Mouse (Mus musculus): ENCODE results near the gene Psma5.
A peak's percentile ranks its signal among the peaks of the same experiment; 100 is the strongest.
"Not testable (repeated sequence)": the region's sequence is repeated elsewhere in the genome, so short reads cannot be mapped to it uniquely, and the experiment has no call there.

Psma5 gene

DNA sequence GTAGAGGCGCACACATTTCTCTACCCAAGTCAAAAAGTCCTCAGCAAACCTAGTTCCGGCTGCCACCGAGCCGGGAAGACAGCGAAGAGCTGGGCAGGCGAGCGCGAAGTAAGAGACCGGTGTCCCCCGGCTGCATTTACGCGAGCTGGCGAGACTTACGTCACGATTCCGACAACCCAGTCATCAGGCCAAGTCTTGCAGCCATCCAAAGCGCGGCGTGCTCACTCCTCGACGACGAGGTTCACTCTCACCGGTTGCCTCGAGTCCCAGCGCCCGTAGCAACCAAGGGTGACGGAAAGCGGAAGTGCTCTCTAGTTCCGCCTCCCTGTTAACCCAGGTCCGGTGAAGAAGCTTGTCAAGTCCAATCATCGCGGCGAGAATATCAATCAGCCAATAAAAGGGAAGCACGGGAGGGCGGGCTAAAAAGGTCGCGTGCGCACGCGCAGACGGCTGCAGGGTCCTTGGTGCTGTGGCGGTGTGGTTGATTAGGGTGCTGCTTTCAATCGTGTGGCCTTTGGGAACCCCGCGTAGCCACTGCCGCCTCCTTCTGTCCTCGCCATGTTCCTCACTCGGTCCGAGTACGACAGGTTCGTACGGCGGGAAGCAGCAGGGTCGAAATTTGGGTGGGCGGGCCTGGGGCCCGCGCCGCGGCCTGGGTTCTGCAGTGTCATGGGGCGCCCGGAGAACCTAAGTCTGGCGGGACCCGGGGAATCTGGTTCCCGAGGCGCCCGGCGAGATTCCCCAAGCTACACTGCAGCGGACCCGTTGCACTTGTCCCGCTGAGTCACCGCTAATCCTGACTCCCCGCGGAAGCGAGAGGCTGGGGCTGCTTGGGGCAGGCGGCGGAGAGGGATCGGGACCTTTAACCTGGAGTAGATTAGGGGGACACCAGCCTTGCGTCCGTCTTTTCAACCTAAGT is at the start of gene Psma5:
Gene Psma5, plus strand, starts transcription at position 208 of the 919 bp plus-strand sequence.
- DNase-seq: peak; percentile 98

DNA sequence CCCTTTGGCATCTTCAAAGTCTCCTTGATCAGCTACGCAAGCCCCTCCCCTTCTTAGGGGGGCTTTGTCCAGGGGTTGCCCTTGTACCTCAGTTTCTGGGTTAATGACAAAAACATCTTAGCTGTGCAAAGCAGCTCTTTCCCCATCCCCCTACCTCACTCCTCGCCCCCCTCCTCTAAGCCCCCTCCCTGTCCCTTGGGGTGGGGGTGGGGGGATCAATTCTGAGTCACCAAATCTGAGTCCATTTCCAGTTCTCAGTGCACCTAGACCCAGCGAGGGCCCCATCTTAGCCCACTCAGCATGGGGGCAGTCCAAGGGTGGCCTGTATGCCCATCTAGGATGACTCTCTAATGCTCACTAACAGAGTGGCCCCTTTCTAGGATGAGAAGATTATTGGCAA is 47.7 kb upstream of the Psma5 start:
- DNase-seq: no peak

- DNase-seq: no peak
Observed at GRCm38 (mm10) chr3:108209536-108209935, 47.2 kb upstream of the Psma5 start.

- peak; percentile 95 for DNase-seq
Observed at GRCm38 (mm10) chr3:108209946-108210770, 46.6 kb upstream of the Psma5 start.

DNA sequence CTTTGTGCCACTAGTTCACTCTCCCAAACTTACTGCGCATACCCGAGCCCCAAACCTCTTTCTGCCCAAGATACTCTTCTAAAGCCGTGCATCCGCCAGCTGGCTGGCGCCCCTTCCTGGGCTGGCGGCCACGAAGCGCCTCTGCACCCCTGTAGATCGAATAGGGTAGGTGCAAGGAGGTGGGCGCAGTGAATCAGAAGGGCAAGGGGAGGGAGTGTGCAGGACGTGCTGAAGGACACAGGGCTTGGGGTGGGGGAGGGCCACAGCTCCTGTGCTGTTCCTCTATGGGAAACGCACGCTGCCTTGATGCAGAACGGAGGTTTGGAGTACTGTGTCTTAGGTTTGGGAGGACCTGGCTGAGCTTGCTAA is 46.0 kb upstream of the Psma5 start, which contains the start of gene Atxn7l2:
Gene Atxn7l2, minus strand, starts transcription at position 164 of the 369 bp plus-strand sequence.
- no peak for DNase-seq

DNA sequence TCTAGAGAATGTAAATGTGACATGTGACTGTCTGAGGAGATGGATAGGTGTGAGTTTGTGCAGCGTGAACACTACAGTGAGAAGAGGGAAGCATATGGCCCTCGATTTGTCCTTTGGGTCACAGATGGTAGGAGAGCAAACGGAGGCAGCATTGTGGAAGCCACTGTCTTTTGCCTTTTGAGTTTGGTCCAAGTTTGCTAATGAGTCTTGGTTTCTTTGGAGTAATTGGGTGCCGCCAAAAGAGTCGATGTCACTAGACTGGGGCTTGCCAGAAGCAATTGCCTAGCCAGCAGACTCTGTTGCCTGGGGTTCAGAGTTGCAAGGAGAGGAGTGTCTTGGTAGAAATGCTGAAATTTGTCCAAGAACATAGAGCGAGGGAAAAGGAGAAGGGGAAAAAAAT is 44.9 kb upstream of the Psma5 start:
- no peak for DNase-seq

DNA sequence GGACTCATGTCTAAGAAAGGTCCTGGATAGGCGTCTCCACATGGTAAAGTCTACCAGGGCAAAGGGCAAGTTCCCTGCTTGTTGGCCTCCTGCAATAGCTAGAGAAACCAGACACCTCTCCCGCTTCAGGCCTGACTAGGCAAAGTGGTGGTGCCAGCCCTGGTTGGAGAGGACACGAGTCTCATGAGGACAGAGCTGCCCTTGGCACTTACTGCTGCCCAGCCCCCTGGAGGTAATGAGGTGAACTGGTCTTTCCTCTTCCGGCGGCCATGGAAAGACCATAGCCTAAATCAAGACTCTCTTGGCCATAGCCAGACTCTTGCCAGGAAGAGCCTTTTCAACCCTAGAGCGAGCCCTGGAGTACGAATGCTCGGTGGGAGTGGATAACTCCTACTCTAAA is 44.3 kb upstream of the Psma5 start:
- peak; percentile 75 for DNase-seq

DNA sequence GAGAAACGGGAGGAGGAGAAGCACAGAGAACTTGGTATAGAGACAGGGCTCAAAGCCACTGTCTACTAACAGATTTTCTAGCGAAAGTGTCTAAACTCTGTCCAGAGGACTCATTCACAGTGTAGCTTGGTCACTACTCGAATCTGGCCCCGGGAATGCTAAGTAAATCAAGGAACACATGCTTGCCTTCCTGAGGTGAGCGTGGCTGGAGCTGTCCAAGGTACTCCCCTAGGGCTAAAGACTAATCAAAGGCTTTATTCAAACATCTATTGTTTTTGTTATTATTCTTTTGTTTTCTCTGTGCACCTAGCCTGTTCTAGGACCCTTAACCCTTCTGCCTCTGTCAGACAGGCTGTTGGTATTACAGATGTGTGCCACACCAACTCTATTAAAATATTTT is 42.0 kb upstream of the Psma5 start:
- DNase-seq: no peak

- no peak for DNase-seq
Observed at GRCm38 (mm10) chr3:108220661-108221060, 36.1 kb upstream of the Psma5 start.

- peak; percentile 90 for DNase-seq
Observed at GRCm38 (mm10) chr3:108225711-108226557, 30.8 kb upstream of the Psma5 start.

GRCm38 (mm10) chr3:108226558-108227350 is 30.0 kb upstream of the Psma5 start, which contains the start of gene Sypl2:
TSS of gene Sypl2 (minus strand) at chr3:108226648.
- DNase-seq: peak; percentile 88

GRCm38 (mm10) chr3:108227521-108227920 is 29.2 kb upstream of the Psma5 start:
- peak; percentile 61 for DNase-seq

GRCm38 (mm10) chr3:108231646-108232045 is 25.1 kb upstream of the Psma5 start:
- DNase-seq: peak; percentile 65

DNA sequence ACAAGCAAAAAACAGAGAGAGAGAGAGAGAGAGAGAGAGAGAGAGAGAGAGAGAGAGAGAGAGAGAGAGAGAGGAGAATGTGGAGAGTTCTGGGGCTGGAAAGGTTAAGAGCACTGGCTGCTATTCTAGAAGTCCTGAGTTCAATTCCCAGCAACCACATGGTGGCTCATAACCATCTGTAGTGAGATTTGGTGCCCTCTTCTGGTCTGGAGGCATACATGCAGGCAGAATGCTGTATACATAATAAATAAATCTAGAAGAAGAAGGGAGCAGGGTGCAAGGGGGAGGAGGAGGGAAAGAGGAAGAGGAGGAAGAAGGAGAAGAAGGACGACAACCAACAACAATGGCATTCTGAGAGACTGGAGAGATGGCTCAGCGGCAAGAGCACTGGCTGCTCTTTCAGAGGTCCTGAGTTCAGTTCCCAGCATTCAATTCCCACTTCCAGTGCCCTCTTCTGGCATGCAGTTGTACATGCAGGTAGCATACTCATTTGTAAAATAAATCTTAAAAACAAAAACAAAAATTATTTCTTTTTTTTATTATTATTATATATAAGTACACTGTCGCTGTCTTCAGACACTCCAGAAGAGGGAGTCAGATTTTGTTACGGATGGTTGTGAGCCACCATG is 19.1 kb upstream of the Psma5 start:
- DNase-seq: not testable (repeated sequence)

DNA sequence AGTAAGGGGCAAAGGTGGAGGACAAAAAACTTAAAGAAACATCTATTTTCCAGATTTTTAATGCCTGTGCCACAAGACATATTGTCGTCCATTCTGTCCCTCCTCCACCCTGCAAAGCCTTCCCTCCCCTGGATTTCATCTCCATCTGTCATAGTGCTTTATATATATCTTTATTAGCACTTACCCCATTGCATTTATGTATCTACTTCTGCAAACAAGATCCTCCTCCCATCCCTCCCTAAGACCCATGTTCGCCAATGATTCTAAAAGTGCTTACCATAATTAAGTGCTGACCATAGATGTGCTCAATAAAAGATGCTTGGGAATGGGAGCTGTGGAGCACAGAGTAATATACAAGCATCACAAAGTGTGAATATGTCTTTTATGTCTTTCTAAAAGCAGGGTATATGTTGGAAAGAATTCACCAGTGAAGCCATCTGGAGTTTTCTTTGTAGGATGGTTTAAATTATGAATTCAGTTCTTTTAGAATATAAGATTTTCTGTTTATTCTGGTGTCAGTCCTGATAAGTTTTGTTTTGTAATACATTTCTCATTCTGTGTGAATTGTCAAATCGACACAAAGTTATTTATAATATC is 15.4 kb upstream of the Psma5 start:
- DNase-seq: no peak

GRCm38 (mm10) chr3:108246857-108247256 is 9.9 kb upstream of the Psma5 start:
- DNase-seq: no peak

DNA sequence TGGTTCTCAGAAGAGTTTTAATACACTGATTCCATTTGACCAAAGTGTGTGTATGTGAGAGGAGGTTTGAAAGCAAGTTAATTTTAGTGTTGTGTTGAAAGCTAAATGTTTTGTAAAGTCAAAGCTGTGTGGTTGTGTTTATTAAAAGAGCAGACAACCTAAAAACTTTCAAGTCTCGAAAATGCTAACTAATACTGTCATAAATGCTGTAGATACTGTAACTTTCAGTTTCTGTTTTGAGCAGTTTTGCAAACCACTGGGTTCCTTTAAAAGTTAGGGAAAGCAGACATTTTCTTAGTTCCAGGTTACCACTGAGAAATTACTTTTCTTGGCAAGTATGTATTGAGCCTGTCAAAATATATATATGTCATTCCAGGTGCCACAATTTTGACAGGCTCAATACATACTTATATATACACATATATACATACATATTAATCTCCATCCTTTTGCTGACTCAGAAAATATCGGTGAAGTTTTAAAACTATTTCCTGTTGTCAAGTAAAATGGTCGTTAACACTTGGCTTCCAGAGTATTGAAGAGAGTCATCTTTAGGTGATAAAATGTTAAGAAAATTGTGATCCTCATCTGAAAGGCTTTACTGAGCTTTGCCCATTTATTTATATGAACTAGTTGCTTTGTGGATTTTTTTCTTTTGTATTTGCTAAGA is 1.2 kb downstream of the Psma5 start:
- no peak for DNase-seq

DNA sequence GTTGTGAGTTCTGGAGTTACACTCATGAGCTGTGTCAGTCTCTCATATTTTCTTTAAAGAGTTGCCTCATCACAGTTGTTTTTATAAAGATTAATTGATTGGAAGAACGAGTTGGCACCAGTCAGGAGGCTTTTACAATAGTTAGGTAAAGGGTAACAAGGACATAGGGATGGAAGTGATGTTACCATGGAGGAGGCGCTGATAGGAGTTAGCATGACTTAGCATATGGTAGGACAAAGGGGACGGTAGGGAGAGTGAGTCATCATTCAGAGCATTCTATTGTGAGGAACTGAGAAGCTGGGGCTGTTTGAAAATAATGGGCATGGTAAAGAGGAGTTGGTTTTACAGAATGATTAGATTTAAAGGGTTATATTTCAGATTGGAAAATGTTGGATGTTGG is 2.6 kb downstream of the Psma5 start:
- no peak for DNase-seq

DNA sequence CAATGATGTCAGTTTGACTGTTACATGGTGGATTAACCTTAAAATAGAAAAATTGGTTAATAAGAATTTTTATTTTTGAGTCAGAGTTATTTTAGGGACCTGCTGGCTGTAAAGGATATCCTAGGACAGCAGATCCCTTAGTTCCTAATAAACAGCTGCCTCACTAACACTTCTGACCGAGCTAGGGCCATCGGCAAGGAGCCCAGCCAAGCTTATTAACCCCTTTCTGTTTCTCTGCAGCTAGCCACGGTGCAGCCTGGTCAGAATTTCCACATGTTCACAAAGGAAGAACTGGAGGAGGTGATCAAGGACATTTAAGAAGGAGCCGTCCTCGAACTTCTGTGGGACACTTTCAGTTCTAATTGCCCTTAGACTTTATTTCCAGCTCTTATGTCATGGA is 22.8 kb downstream of the Psma5 start:
- DNase-seq: not testable (repeated sequence)
